Mouse (Mus musculus) macrophage (primary cell): ENCODE results near the gene Rbm20. TPM values are rescaled to one million over a fixed set of nuclear protein-coding genes. Genes with fewer than 3 reads are reported as not detected.

Experiments
- H3K27ac ChIP-seq: fragments of 350-480 bp; formaldehyde crosslinking; 2 replicates; pipeline ENCODE4 v1.9.0; 2021
- H3K36me3 ChIP-seq: fragments of 350-480 bp; formaldehyde crosslinking; 2 replicates; pipeline ENCODE4 v1.9.0; 2021; ENCODE audit errors: inconsistent target
- H3K4me3 ChIP-seq: fragments of 350-480 bp; formaldehyde crosslinking; 2 replicates; pipeline ENCODE4 v1.9.0; 2021; ENCODE audit errors: inconsistent target
- H3K79me2 ChIP-seq: fragments of 350-480 bp; formaldehyde crosslinking; 2 replicates; pipeline ENCODE4 v1.9.0; 2021; ENCODE audit errors: inconsistent target
- WGBS: methylation state at CpG from one replicate; pipeline ENCODE4 v1.1.7; 2026; ENCODE audit warnings: inconsistent platforms; ENCODE audit not compliant: missing documents; 5-methylcytosine and 5-hydroxymethylcytosine counted together
- polyA plus RNA-seq: library from polyadenylated mRNA; stranded (reverse); fragments of 250-400 nt; gene quantifications from 3 replicates; pipeline ENCODE4 v1.2.4, GENCODE M21; 2018; ENCODE audit warnings: inconsistent platforms

Gene Rbm20
- polyA plus RNA-seq, 1 experiment from 2014 or later = not detected

DNA sequence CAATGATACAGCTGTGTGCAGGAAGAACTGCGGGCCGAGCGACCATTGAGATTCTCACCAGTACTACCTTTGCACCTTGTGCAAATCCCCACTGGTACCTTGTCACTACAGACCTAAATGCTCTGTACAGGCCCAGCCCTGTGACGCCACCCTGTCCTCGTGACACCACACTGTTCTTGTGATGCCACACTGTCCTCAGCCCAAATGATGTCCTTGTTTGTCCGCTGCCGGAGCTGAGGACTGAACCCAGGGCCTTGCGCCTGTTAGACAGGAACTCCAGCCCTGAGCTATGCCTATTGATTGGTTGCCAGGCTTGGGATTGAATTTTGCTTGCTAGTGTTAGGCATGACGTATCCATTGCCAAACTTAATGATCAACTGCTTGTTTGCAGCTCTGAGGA lies 40.3 kb downstream of the Rbm20 start:
- Histone ChIP-seq H3K4me3 (no peak overlapping the region), H3K36me3 (no peaks in the 10 kb centered on the region), H3K27ac (no peak overlapping the region), H3K79me2 (no peaks in the 10 kb centered on the region)
- 98% methylated on average over 9 of the region's 9 CpGs for WGBS

GRCm38 (mm10) chr19:53722186-53722585 lies 45.1 kb downstream of the Rbm20 start:
- WGBS = 91% methylated on average over 5 of the region's 5 CpGs
- Histone ChIP-seq H3K27ac (no peak overlapping the region), H3K36me3 (no peaks in the 10 kb centered on the region), H3K79me2 (no peaks in the 10 kb centered on the region), H3K4me3 (no peak overlapping the region)

DNA sequence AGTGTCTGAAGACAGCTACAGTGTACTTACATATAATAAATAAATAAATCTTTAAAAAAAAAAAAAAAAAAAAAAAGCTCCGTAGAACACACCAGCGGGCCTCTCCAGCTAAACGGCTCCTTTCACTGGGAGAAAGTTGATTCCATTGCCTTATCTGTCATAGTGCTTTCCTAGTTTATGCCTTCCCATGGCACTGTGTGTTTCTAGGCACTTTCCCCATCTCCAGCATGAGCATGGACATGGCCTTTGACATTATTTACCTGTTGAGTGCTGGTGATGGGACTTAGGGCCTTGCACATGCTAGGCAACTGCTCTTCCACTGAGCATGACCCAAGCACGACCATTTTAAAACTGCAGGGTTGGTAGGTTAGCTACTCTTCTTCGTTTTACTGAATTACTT lies 46.9 kb downstream of the Rbm20 start:
- Histone ChIP-seq H3K79me2 (no peaks in the 10 kb centered on the region), H3K27ac (no peak overlapping the region), H3K36me3 (no peaks in the 10 kb centered on the region), H3K4me3 (no peak overlapping the region)
- WGBS = 91% methylated on average over 5 of the region's 5 CpGs

- Histone ChIP-seq H3K27ac (no peak overlapping the region), H3K36me3 (no peaks in the 10 kb centered on the region), H3K4me3 (no peak overlapping the region), H3K79me2 (no peaks in the 10 kb centered on the region)
- 63% methylated on average over 12 of the region's 12 CpGs for WGBS
These were observed 49.2 kb downstream of the Rbm20 start for GRCm38 (mm10) chr19:53726340-53726739.

DNA sequence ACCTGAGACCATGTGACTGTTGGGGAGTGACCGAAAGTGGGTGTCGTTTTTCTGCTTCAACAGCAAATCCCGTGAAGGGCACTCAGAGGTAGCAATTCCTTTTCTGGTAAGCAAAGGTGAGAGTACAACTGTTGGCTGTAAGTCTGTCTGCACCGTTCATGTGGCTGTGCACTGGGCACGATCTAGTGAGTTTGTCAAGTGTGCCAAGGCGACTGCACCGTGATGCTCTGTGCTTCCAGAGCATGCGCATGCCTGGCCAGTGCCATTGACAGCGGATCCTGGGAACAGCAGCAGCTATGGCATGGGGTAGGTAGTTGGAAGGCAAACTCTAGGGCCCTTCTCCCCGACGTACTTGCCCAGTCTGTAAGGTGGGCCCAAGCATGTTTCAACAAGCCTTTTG lies 49.6 kb downstream of the Rbm20 start:
- no peaks in the 10 kb centered on the region for H3K79me2 ChIP-seq
- 86% methylated on average over 11 of the region's 11 CpGs for WGBS

GRCm38 (mm10) chr19:53727277-53727676 lies 50.2 kb downstream of the Rbm20 start:
- no peak overlapping the region for H3K27ac ChIP-seq
- H3K79me2 ChIP-seq = no peaks in the 10 kb centered on the region
- no peaks in the 10 kb centered on the region for H3K36me3 ChIP-seq
- H3K4me3 ChIP-seq = no peak overlapping the region
- 74% methylated on average over 4 of the region's 4 CpGs for WGBS

More for the DNA sequence above, 49.6 kb downstream of the Rbm20 start:
- no peaks in the 10 kb centered on the region for H3K36me3 ChIP-seq
- H3K27ac ChIP-seq = no peak overlapping the region
- H3K4me3 ChIP-seq = no peak overlapping the region

- no peak overlapping the region for H3K4me3 ChIP-seq
- H3K79me2 ChIP-seq = no peaks in the 10 kb centered on the region
- no peak overlapping the region for H3K27ac ChIP-seq
- WGBS = 87% methylated on average over 8 of the region's 9 CpGs
- H3K36me3 ChIP-seq = no peaks in the 10 kb centered on the region
These were observed 51.0 kb downstream of the Rbm20 start for GRCm38 (mm10) chr19:53727886-53728669.

DNA sequence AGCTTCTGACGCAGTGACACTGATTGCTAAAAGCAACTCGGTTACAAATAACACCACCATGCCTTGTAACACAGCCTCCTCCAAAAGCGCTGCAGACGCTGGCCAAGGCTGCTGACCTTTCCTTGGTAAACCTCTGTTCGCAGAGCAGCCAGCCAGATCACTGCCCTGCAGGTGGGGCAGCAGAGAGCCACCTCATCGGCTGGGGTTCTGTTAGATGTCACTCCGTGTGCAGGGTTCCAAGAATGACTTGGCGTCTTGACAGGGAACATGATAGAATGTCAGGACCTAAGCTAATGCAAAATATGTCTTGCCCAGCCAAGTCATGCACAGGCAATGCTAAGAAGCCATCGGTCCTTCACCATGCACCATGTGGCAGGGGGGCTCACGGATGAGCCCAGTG lies 52.8 kb downstream of the Rbm20 start:
- Histone ChIP-seq H3K4me3 (no peak overlapping the region), H3K79me2 (no peaks in the 10 kb centered on the region), H3K36me3 (no peaks in the 10 kb centered on the region), H3K27ac (no peak overlapping the region)
- WGBS = 70% methylated on average over 10 of the region's 10 CpGs

DNA sequence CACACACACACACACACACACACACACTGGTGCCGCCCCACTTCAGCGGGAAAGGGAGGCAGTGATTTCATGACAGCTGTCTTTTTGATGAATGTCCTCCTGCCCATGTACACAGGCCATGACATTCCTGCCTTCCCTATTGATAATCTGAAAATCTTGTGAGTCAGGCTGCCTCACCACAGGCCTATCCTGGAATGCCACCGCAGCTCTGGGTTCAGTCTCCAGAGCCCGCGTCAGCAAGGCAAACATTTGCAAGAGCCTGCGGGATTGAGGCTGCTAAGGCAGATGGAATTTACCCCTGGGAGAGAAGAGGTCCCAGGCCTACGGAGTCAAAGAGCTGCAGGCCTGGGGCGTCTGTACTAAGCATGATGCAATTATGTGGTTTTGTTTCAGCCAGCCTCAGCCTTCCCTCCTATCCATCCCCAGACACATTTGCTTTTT lies 54.7 kb downstream of the Rbm20 start:
- H3K79me2 ChIP-seq = no peaks in the 10 kb centered on the region
- no peak overlapping the region for H3K27ac ChIP-seq
- no peaks in the 10 kb centered on the region for H3K36me3 ChIP-seq
- no peak overlapping the region for H3K4me3 ChIP-seq
- 55% methylated on average over 6 of the region's 8 CpGs for whole genome bisulfite sequencing

DNA sequence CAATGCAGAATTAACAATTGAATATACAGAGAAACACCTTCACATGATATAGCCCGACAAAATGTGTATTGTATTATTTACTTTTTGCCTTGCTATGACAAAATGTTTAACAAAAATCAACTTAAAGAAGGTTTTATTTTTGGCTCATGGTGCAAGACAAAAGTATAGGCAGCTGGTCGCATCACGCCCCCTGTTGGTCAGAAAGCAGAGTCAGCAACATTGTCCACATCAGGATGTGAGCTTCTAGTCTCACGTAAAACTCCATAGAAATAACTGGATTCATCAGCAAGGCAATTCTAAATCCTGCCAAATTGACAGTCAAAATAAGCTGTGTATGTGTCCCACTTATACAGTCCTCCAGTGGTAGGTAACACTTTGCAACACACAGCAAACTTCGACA lies 57.7 kb downstream of the Rbm20 start:
- Histone ChIP-seq H3K4me3 (no peak overlapping the region), H3K79me2 (no peaks in the 10 kb centered on the region), H3K36me3 (no peaks in the 10 kb centered on the region), H3K27ac (no peak overlapping the region)
- 69% methylated on average over 5 of the region's 5 CpGs for WGBS

DNA sequence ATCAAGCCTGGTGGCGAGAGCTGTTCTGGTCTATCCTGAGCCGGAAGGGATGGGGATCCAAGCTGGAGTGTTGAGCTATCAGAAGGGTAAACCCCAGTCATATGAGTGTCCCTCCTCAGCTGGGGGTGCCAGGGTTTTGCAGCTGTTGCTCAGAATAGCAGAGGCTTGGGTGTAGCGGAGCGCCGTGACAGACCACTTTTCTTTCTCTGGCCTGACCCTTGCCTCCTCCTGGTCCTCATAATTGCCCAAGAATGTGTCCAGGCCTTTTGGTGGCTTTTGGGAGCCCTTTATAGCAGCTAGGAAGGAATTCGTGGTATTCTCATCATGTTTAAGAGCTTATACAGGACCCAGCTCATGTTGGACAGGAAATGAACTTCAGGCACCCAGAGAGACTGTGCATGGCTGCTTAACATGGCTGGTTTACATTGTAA lies 61.6 kb downstream of the Rbm20 start:
- no peak overlapping the region for H3K27ac ChIP-seq
- 86% methylated on average over 6 of the region's 6 CpGs for WGBS
- H3K4me3 ChIP-seq = no peak overlapping the region
- H3K36me3 ChIP-seq = no peaks in the 10 kb centered on the region
- no peaks in the 10 kb centered on the region for H3K79me2 ChIP-seq

DNA sequence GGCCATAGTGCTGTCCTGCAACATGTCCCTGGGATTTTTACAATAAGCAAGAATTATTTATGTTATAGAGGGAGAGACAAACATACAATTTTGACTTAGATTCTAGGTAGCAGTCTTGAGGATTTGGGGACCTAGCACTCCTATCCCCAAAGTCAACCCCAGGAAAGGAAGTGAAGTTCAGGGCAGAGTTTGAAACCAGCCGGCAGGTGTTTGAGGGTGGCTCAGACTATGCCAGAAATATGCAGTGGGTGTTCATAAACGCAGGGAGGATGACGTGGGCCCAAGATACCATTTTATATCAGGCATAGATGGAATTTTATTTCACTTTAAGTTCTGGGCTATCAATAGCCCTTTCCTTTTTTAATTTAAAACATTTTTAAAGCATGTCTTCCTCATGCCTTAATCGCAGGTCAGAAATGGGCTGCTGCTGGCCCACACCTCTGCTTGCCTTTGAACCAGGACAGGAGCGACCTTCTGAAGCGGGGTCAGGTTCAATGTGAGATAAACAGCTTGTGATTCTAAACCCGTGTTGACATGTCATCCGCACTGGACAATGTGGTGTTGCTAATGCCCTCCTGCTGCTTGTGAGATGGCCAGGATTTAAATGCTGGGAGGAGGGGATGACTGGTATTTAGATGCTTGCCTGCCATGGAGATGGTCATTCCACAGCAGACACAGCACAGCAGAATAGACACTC lies 62.6 kb downstream of the Rbm20 start:
- no peaks in the 10 kb centered on the region for H3K79me2 ChIP-seq
- no peak overlapping the region for H3K27ac ChIP-seq
- 93% methylated on average over 8 of the region's 8 CpGs for WGBS
- no peak overlapping the region for H3K4me3 ChIP-seq
- H3K36me3 ChIP-seq = no peaks in the 10 kb centered on the region

- Histone ChIP-seq H3K79me2 (no peaks in the 10 kb centered on the region), H3K27ac (no peak overlapping the region), H3K36me3 (no peaks in the 10 kb centered on the region), H3K4me3 (no peak overlapping the region)
- 78% methylated on average over 1 of the region's 1 CpGs for WGBS
These were observed 63.8 kb downstream of the Rbm20 start for GRCm38 (mm10) chr19:53740750-53741380.

- no peaks in the 10 kb centered on the region for H3K36me3 ChIP-seq
- no peaks in the 10 kb centered on the region for H3K79me2 ChIP-seq
- WGBS = 59% methylated on average over 3 of the region's 3 CpGs
- H3K4me3 ChIP-seq = no peak overlapping the region
- no peak overlapping the region for H3K27ac ChIP-seq
These were observed 64.8 kb downstream of the Rbm20 start for GRCm38 (mm10) chr19:53741902-53742301.

- H3K27ac ChIP-seq = no peak overlapping the region
- no peaks in the 10 kb centered on the region for H3K79me2 ChIP-seq
- WGBS = 75% methylated on average over 3 of the region's 3 CpGs
- H3K36me3 ChIP-seq = no peaks in the 10 kb centered on the region
- no peak overlapping the region for H3K4me3 ChIP-seq
These were observed 68.2 kb downstream of the Rbm20 start for GRCm38 (mm10) chr19:53745354-53745753.
